Mouse (Mus musculus) midbrain, embryonic 12.5 days (tissue): ENCODE measurements around the gene Sptbn4. TPM values are rescaled to one million over a fixed set of nuclear protein-coding genes. Genes with fewer than 3 reads are reported as not detected.

Experiments
- ATAC-seq: fragments of 200-750 bp; cut with Nextera tagmentation; 2 replicates; pipeline ENCODE4 v1.8.0; 2017; ENCODE audit warnings: low read depth, moderate TSS enrichment, moderate library complexity; ENCODE audit not compliant: low FRiP score
- H3K27ac ChIP-seq: fragments of 300-500 bp; sonication (generic); replicated peaks from 2 replicates; pipeline ENCODE4 v1.5.1; 2016; ENCODE audit warnings: mild to moderate bottlenecking
- H3K27me3 ChIP-seq: fragments of 300-500 bp; sonication (generic); 2 replicates; pipeline ENCODE4 v1.6.1; 2016; ENCODE audit warnings: mild to moderate bottlenecking
- H3K36me3 ChIP-seq: fragments of 300-500 bp; sonication (generic); 2 replicates; pipeline ENCODE4 v1.6.1; 2016
- H3K4me1 ChIP-seq: fragments of 300-500 bp; sonication (generic); 2 replicates; pipeline ENCODE4 v1.6.1; 2016
- H3K4me2 ChIP-seq: fragments of 300-500 bp; sonication (generic); replicated peaks from 2 replicates; pipeline ENCODE4 v1.6.1; 2016; ENCODE audit warnings: mild to moderate bottlenecking, moderate library complexity
- H3K4me3 ChIP-seq: fragments of 300-500 bp; sonication (generic); 2 replicates; pipeline ENCODE4 v1.5.1; 2016; ENCODE audit warnings: mild to moderate bottlenecking
- H3K9ac ChIP-seq: fragments of 300-500 bp; sonication (generic); replicated peaks from 2 replicates; pipeline ENCODE4 v1.6.1; 2016; ENCODE audit warnings: mild to moderate bottlenecking, moderate library complexity
- H3K9me3 ChIP-seq: fragments of 300-500 bp; sonication (generic); 2 replicates; pipeline ENCODE4 v1.6.1; 2016; ENCODE audit warnings: mild to moderate bottlenecking
- WGBS: fragments of 180-500 bp; shearing (Covaris S2); methylation state at CpG from one replicate; pipeline ENCODE4 v1.1.7; 2016; 5-methylcytosine and 5-hydroxymethylcytosine counted together
- polyA plus RNA-seq: library from polyadenylated mRNA; unstranded; fragments of >200 nt; fragmentation: Nextera tagmentation; extraction: Ambion mirVana; gene quantifications from 2 replicates; pipeline ENCODE4 v1.2.1, GENCODE M21; 2016

The Sptbn4 gene
- polyA plus RNA-seq, 1 experiment from 2014 or later, result 0.78 TPM

GRCm38 (mm10) chr7:27423556-27424326, 23.7 kb downstream of the Sptbn4 start:
- Histone ChIP-seq H3K4me3 (no peak overlapping the region), H3K36me3 (no peaks in the 10 kb centered on the region), H3K9ac (no peak overlapping the region), H3K4me2 (no peak overlapping the region), H3K27ac (no peak overlapping the region), H3K4me1 (no peaks in the 10 kb centered on the region), H3K27me3 (no peaks in the 10 kb centered on the region), H3K9me3 (0 out of 2 replicates have a peak, but pooled peaks cover 8% of the 10 kb centered on the region)
- ATAC-seq, result no peak
- WGBS, result 87% methylated on average over 12 of the region's 12 CpGs

GRCm38 (mm10) chr7:27419101-27419500, 28.4 kb downstream of the Sptbn4 start:
- ATAC-seq, result no peak
- no peaks in the 10 kb centered on the region for H3K4me1 ChIP-seq
- H3K4me2 ChIP-seq, result no peak overlapping the region
- H3K9ac ChIP-seq, result no peak overlapping the region
- H3K27ac ChIP-seq, result no peak overlapping the region
- no peaks in the 10 kb centered on the region for H3K27me3 ChIP-seq
- H3K9me3 ChIP-seq, result 0 out of 2 replicates have a peak, but pooled peaks cover 8% of the 10 kb centered on the region
- H3K36me3 ChIP-seq, result no peaks in the 10 kb centered on the region
- no peak overlapping the region for H3K4me3 ChIP-seq
- WGBS, result 76% methylated on average over 3 of the region's 3 CpGs

GRCm38 (mm10) chr7:27417151-27417550, 30.3 kb downstream of the Sptbn4 start:
- H3K4me1 ChIP-seq, result no peaks in the 10 kb centered on the region
- H3K27me3 ChIP-seq, result no peaks in the 10 kb centered on the region
- no peak for ATAC-seq
- 0 out of 2 replicates have a peak, but pooled peaks cover 3% of the 10 kb centered on the region for H3K9me3 ChIP-seq
- WGBS, result 79% methylated on average over 2 of the region's 2 CpGs
- H3K4me2 ChIP-seq, result no peak overlapping the region
- no peaks in the 10 kb centered on the region for H3K36me3 ChIP-seq
- H3K9ac ChIP-seq, result no peak overlapping the region
- H3K27ac ChIP-seq, result no peak overlapping the region
- H3K4me3 ChIP-seq, result no peak overlapping the region

- WGBS, result under 1% methylated on average over 95 of the region's 96 CpGs
- peaks cover 18% of the 10 kb centered on the region for H3K4me1 ChIP-seq
- peaks cover 77% of the 10 kb centered on the region for H3K27me3 ChIP-seq
- peak overlapping the region; percentile 39; the same call in 1 of the 2 replicates for H3K9ac ChIP-seq
- no peak overlapping the region for H3K27ac ChIP-seq
- H3K4me2 ChIP-seq, result peak overlapping the region; percentile 69
- no peaks in the 10 kb centered on the region for H3K36me3 ChIP-seq
- H3K4me3 ChIP-seq, result peak overlapping the region; percentile 46
- peak; percentile 56 for ATAC-seq
- peaks cover 9% of the 10 kb centered on the region for H3K9me3 ChIP-seq
Measured at GRCm38 (mm10) chr7:27408379-27409176, 38.9 kb downstream of the Sptbn4 start.

- peaks cover 84% of the 10 kb centered on the region for H3K27me3 ChIP-seq
- 68% methylated on average over 8 of the region's 8 CpGs for WGBS
- H3K4me2 ChIP-seq, result no peak overlapping the region; the same call in 1 of the 2 replicates
- H3K4me1 ChIP-seq, result peaks cover 18% of the 10 kb centered on the region
- no peak overlapping the region for H3K9ac ChIP-seq
- peak overlapping the region; percentile 46; the same call in 1 of the 2 replicates for H3K4me3 ChIP-seq
- ATAC-seq, result no peak
- peaks cover 11% of the 10 kb centered on the region for H3K9me3 ChIP-seq
- H3K36me3 ChIP-seq, result no peaks in the 10 kb centered on the region
- H3K27ac ChIP-seq, result no peak overlapping the region
Measured at GRCm38 (mm10) chr7:27407816-27408215, 39.7 kb downstream of the Sptbn4 start.

GRCm38 (mm10) chr7:27406481-27406880, 41.0 kb downstream of the Sptbn4 start:
- ATAC-seq, result no peak
- Histone ChIP-seq H3K9me3 (peaks cover 11% of the 10 kb centered on the region), H3K4me3 (no peak overlapping the region), H3K36me3 (no peaks in the 10 kb centered on the region), H3K9ac (no peak overlapping the region), H3K4me2 (no peak overlapping the region), H3K4me1 (peaks cover 18% of the 10 kb centered on the region), H3K27ac (no peak overlapping the region), H3K27me3 (peaks cover 96% of the 10 kb centered on the region)
- 79% methylated on average over 7 of the region's 7 CpGs for WGBS

- H3K9ac ChIP-seq, result no peak overlapping the region
- H3K36me3 ChIP-seq, result no peaks in the 10 kb centered on the region
- H3K27me3 ChIP-seq, result peaks cover 94% of the 10 kb centered on the region
- H3K9me3 ChIP-seq, result peaks cover 11% of the 10 kb centered on the region
- H3K4me2 ChIP-seq, result 0 out of 2 replicates have a peak overlapping the region, but pooled peaks have one; percentile 13
- H3K4me3 ChIP-seq, result 0 out of 2 replicates have a peak overlapping the region, but pooled peaks have one; percentile 18
- peak; percentile 34; the same call in 1 of the 2 replicates for ATAC-seq
- WGBS, result 7% methylated on average over 81 of the region's 81 CpGs
- H3K4me1 ChIP-seq, result peaks cover 18% of the 10 kb centered on the region
- no peak overlapping the region for H3K27ac ChIP-seq
Measured at GRCm38 (mm10) chr7:27404203-27404942, 43.1 kb downstream of the Sptbn4 start.

GRCm38 (mm10) chr7:27402675-27403074, 44.8 kb downstream of the Sptbn4 start:
- Histone ChIP-seq H3K27ac (no peak overlapping the region), H3K4me1 (peaks cover 5% of the 10 kb centered on the region; the same call in 1 of the 2 replicates), H3K4me3 (no peak overlapping the region), H3K9ac (no peak overlapping the region), H3K36me3 (no peaks in the 10 kb centered on the region), H3K9me3 (peaks cover 11% of the 10 kb centered on the region), H3K4me2 (no peak overlapping the region), H3K27me3 (peaks cover 87% of the 10 kb centered on the region)
- no peak for ATAC-seq
- WGBS, result 8% methylated on average over 16 of the region's 16 CpGs

GRCm38 (mm10) chr7:27400545-27400944, 46.9 kb downstream of the Sptbn4 start:
- 0 out of 2 replicates have a peak, but pooled peaks cover 4% of the 10 kb centered on the region for H3K9me3 ChIP-seq
- 79% methylated on average over 7 of the region's 7 CpGs for WGBS

GRCm38 (mm10) chr7:27397048-27397949, 50.2 kb downstream of the Sptbn4 start:
- no peak overlapping the region for H3K9ac ChIP-seq
- H3K27ac ChIP-seq, result no peak overlapping the region
- no peaks in the 10 kb centered on the region for H3K9me3 ChIP-seq
- H3K4me3 ChIP-seq, result peak overlapping the region; percentile 54; the same call in 1 of the 2 replicates
- WGBS, result 18% methylated on average over 26 of the region's 26 CpGs
- H3K4me1 ChIP-seq, result peaks cover 8% of the 10 kb centered on the region
- ATAC-seq, result peak; percentile 44
- peaks cover 84% of the 10 kb centered on the region for H3K27me3 ChIP-seq
- no peaks in the 10 kb centered on the region for H3K36me3 ChIP-seq
- H3K4me2 ChIP-seq, result peak overlapping the region; percentile 85

More at GRCm38 (mm10) chr7:27400545-27400944, 46.9 kb downstream of the Sptbn4 start:
- no peak for ATAC-seq
- Histone ChIP-seq H3K36me3 (no peaks in the 10 kb centered on the region), H3K9ac (no peak overlapping the region), H3K4me2 (no peak overlapping the region), H3K4me1 (peaks cover 13% of the 10 kb centered on the region), H3K4me3 (no peak overlapping the region), H3K27me3 (peaks cover 87% of the 10 kb centered on the region), H3K27ac (no peak overlapping the region)
